Mouse (Mus musculus) C2C12 (cell line): ENCODE data around the gene Zic5. TPM values are rescaled to one million over a fixed set of nuclear protein-coding genes. Genes with fewer than 3 reads are reported as not detected.

ENCODE experiments used
- H3K27me3 ChIP-seq: one replicate; pipeline ENCODE4 v1.6.1; 2011; ENCODE audit not compliant: control insufficient read depth, insufficient read depth, insufficient read length
- H3K36me3 ChIP-seq: one replicate; pipeline ENCODE4 v1.6.1; 2011; ENCODE audit not compliant: control insufficient read depth, insufficient read depth
- H3K4me3 ChIP-seq: one replicate; pipeline ENCODE4 v1.5.1; 2011; ENCODE audit warnings: mild to moderate bottlenecking, control low read depth; ENCODE audit not compliant: poor library complexity, insufficient read depth, severe bottlenecking
- H3K79me2 ChIP-seq: one replicate; pipeline ENCODE4 v1.6.1; 2011; ENCODE audit not compliant: control insufficient read depth, insufficient read depth
- H3K79me3 ChIP-seq: one replicate; pipeline ENCODE4 v1.6.1; 2011; ENCODE audit warnings: low read depth, control low read depth
- H3ac ChIP-seq: one replicate; pipeline ENCODE3; 2011; ENCODE audit warnings: low read depth; ENCODE audit not compliant: control insufficient read depth, insufficient read length
- CEBPB ChIP-seq: IDR thresholded peaks from one replicate; pipeline ENCODE4 v1.6.1; 2011; ENCODE audit warnings: low read depth, mild to moderate bottlenecking, control low read depth, moderate library complexity
- CTCF ChIP-seq: IDR thresholded peaks from one replicate; pipeline ENCODE4 v1.5.1; 2011; ENCODE audit not compliant: control insufficient read depth, insufficient read depth, insufficient read length
- FOSL1 ChIP-seq: IDR thresholded peaks from one replicate; pipeline ENCODE4 v1.8.0; 2011; ENCODE audit warnings: mild to moderate bottlenecking, low read length; ENCODE audit not compliant: poor library complexity, insufficient read depth, severe bottlenecking
- MAX ChIP-seq: IDR thresholded peaks from one replicate; pipeline ENCODE4 v1.6.1; 2011; ENCODE audit warnings: mild to moderate bottlenecking, control low read depth
- MYOD1 ChIP-seq: IDR thresholded peaks from one replicate; pipeline ENCODE4 v1.6.1; 2011; ENCODE audit warnings: low read depth; ENCODE audit not compliant: control insufficient read depth, insufficient read length
- MYOG ChIP-seq: IDR thresholded peaks from one replicate; pipeline ENCODE4 v1.6.1; 2011; ENCODE audit not compliant: control insufficient read depth, insufficient read length; ENCODE audit errors: extremely low read depth
- USF1 ChIP-seq: IDR thresholded peaks from one replicate; pipeline ENCODE4 v1.6.1; 2011; ENCODE audit warnings: low read depth, mild to moderate bottlenecking, control low read depth, moderate library complexity
- polyA plus RNA-seq: library from polyadenylated mRNA; unstranded; fragments of >200 nt; fragmentation: generic; extraction: Trizol; gene quantifications from one replicate; pipeline ENCODE4 v1.2.1, GENCODE M21; 2012; ENCODE audit warnings: missing spikeins

Zic5 gene
- polyA plus RNA-seq, 1 experiment: 0.76 TPM

GRCm38 (mm10) chr14:122424441-122424840, 41.0 kb downstream of the Zic5 start:
- TF ChIP-seq FOSL1: no peak
- TF ChIP-seq MYOD1: no peak
- no peak for TF ChIP-seq CTCF
- no peaks in the 10 kb centered on the region for H3K36me3 ChIP-seq

GRCm38 (mm10) chr14:122416166-122416771, 49.2 kb downstream of the Zic5 start:
- Histone ChIP-seq H3K36me3 (no peaks in the 10 kb centered on the region), H3ac (no peak overlapping the region), H3K79me3 (no peaks in the 10 kb centered on the region), H3K4me3 (no peak overlapping the region), H3K79me2 (no peaks in the 10 kb centered on the region), H3K27me3 (peaks cover 4% of the 10 kb centered on the region)
- TF ChIP-seq MAX (no peak), CEBPB (no peak)

More at GRCm38 (mm10) chr14:122424441-122424840, 41.0 kb downstream of the Zic5 start:
- no peaks in the 10 kb centered on the region for H3K79me3 ChIP-seq
- H3K27me3 ChIP-seq: peaks cover 5% of the 10 kb centered on the region
- H3K79me2 ChIP-seq: no peaks in the 10 kb centered on the region
- H3ac ChIP-seq: no peak overlapping the region
- no peak overlapping the region for H3K4me3 ChIP-seq

DNA sequence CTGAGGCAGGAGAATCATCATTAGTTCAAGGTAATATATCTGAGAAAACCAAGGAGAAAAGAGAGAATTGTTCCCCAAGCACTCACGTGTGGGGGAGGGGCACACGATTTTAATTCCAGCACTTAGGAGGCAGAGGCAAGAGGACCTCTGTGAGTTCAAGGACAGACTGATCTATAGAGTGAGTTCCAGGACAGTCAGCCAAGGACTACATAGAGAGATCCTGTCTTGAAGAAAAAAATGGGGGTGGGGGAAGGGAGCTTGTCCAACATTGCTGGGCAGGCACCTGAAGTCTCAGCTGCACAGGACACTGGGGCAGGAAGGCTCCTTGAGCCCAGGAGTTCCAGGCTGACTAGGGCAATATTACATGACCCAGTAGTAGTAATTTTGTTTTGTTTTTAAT, 50.7 kb downstream of the Zic5 start:
- Histone ChIP-seq H3K79me3 (no peaks in the 10 kb centered on the region), H3K36me3 (no peaks in the 10 kb centered on the region), H3ac (no peak overlapping the region), H3K27me3 (no peaks in the 10 kb centered on the region), H3K4me3 (no peak overlapping the region), H3K79me2 (no peaks in the 10 kb centered on the region)
- no peak for TF ChIP-seq MAX
- TF ChIP-seq CTCF: no peak
- TF ChIP-seq CEBPB: no peak
- no peak for TF ChIP-seq FOSL1
- TF ChIP-seq MYOD1: no peak

DNA sequence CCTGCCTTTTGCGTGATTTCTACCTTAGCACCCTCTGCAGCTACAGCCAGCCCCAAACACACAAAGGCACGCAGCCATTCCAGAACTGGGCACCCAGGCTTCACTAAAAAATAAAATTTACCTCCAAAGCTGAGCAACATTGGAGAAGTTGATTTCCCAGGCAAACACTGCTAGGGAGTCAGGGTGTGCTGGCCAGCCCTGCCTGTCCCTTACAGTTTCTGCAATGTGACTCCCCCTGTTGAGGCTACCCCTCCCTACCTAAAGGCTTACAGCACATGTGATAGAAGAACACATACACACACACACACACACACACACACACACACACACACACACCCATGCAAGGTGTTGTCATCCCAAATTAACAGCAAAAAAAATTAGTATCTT, 51.9 kb downstream of the Zic5 start:
- H3K36me3 ChIP-seq: no peaks in the 10 kb centered on the region
- H3ac ChIP-seq: no peak overlapping the region
- H3K27me3 ChIP-seq: no peaks in the 10 kb centered on the region
- no peaks in the 10 kb centered on the region for H3K79me3 ChIP-seq
- no peaks in the 10 kb centered on the region for H3K79me2 ChIP-seq
- TF ChIP-seq CTCF (no peak), MAX (no peak), MYOD1 (no peak)
- no peak overlapping the region for H3K4me3 ChIP-seq

DNA sequence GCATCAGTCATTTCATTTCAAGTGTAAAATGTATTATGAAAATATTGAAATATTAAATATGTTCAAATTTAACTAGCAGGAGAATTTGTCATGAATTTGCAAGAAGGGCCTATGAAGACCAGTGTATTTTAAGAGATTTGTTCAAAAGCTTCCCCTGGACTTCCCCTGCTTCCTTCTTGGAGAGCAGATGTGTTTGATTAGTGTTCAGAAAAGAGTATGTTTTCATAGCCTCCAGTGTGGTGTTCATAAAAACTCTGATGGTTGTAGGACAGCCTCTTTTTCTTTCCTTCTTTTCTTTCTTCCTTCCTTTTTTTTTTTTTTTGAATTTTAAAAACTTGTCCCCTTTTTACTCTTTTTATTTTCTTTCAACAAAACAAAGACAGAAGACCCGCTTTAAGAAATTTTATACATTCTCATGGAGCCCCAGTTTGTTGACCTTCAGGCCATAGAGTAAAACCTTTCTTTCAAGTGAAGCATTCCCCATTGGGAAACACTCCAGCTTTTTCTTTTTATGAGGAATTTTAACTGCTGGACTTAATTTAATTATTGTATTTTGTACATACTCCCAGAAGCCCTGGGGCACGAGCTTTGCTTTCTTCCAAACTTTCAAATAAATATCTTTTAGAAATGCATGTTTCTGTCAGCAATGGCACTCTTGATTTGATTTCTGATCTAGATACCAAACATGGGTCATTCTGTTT, 52.5 kb downstream of the Zic5 start:
- TF ChIP-seq USF1 (no peak), MYOG (no peak), MAX (no peak), CTCF (no peak), CEBPB (no peak), MYOD1 (no peak), FOSL1 (no peak)

More for the DNA sequence above, 52.5 kb downstream of the Zic5 start:
- Histone ChIP-seq H3K79me3 (no peaks in the 10 kb centered on the region), H3K27me3 (no peaks in the 10 kb centered on the region), H3K36me3 (no peaks in the 10 kb centered on the region), H3K79me2 (no peaks in the 10 kb centered on the region), H3ac (no peak overlapping the region), H3K4me3 (no peak overlapping the region)

Other genes with a start within 250 kb of the Zic5 start
- not detected for gene Gm5089, start 14.6 kb downstream of the Zic5 start, polyA plus RNA-seq
- 2.5 TPM for gene Zic2, start 9.8 kb upstream of the Zic5 start, polyA plus RNA-seq
- gene Gm10837, start 24.9 kb upstream of the Zic5 start, polyA plus RNA-seq: not detected
- gene Pcca, start 68.6 kb upstream of the Zic5 start, polyA plus RNA-seq: 10.3 TPM